Mouse (Mus musculus): ENCODE measurements around the gene Trpm1. TPM values are rescaled to one million over a fixed set of nuclear protein-coding genes. Genes with fewer than 3 reads are reported as not detected.

Gene Trpm1
- polyA plus RNA-seq, 1 experiment: 2.4 TPM

GRCm38 (mm10) chr7:64161990-64162389, 8.4 kb downstream of the Trpm1 start:
- Histone ChIP-seq H3K27me3 (ENCODE audit: control insufficient read depth, insufficient read depth, low read length, poor library complexity, severe bottlenecking) (no peaks in the 10 kb centered on the region), H3K27ac (ENCODE audit: insufficient read depth, low read length) (no peak overlapping the region), H3K36me3 (ENCODE audit: control insufficient read depth, insufficient read depth, low read length, poor library complexity, severe bottlenecking) (no peaks in the 10 kb centered on the region), H3K9ac (ENCODE audit: low read depth, poor library complexity, severe bottlenecking) (no peak overlapping the region), H3K9me3 (replicated peaks; ENCODE audit: control insufficient read depth, insufficient read depth, low read length, poor library complexity, severe bottlenecking) (no peaks in the 10 kb centered on the region), H3K4me1 (ENCODE audit: control insufficient read depth, insufficient read depth, low read length) (peaks cover 2% of the 10 kb centered on the region), H3K4me3 (ENCODE audit: low read depth, low read length) (no peak overlapping the region)
- TF ChIP-seq EP300 (IDR thresholded peaks at IDR 0.05; ENCODE audit: insufficient read depth, low read depth, low read length) (no peak), POLR2A (IDR thresholded peaks at IDR 0.05; ENCODE audit: insufficient read depth, low read length) (no peak), CTCF (IDR thresholded peaks at IDR 0.05; ENCODE audit: low read depth, low read length) (no peak)

- peaks cover 2% of the 10 kb centered on the region for H3K4me1 ChIP-seq (ENCODE audit: control insufficient read depth, insufficient read depth, low read length)
- no peaks in the 10 kb centered on the region for H3K27me3 ChIP-seq (ENCODE audit: control insufficient read depth, insufficient read depth, low read length, poor library complexity, severe bottlenecking)
- H3K27ac ChIP-seq (ENCODE audit: insufficient read depth, low read length): no peak overlapping the region
- no peak overlapping the region for H3K4me3 ChIP-seq (ENCODE audit: low read depth, low read length)
- TF ChIP-seq CTCF (IDR thresholded peaks at IDR 0.05; ENCODE audit: low read depth, low read length): no peak
- TF ChIP-seq EP300 (IDR thresholded peaks at IDR 0.05; ENCODE audit: insufficient read depth, low read depth, low read length): no peak
- no peak for TF ChIP-seq POLR2A (IDR thresholded peaks at IDR 0.05; ENCODE audit: insufficient read depth, low read length)
- H3K36me3 ChIP-seq (ENCODE audit: control insufficient read depth, insufficient read depth, low read length, poor library complexity, severe bottlenecking): no peaks in the 10 kb centered on the region
- no peak overlapping the region for H3K9ac ChIP-seq (ENCODE audit: low read depth, poor library complexity, severe bottlenecking)
- H3K9me3 ChIP-seq (replicated peaks; ENCODE audit: control insufficient read depth, insufficient read depth, low read length, poor library complexity, severe bottlenecking): no peaks in the 10 kb centered on the region
Observed at GRCm38 (mm10) chr7:64163086-64163485, 9.5 kb downstream of the Trpm1 start.

- Histone ChIP-seq H3K36me3 (ENCODE audit: control insufficient read depth, insufficient read depth, low read length, poor library complexity, severe bottlenecking) (no peaks in the 10 kb centered on the region), H3K4me1 (ENCODE audit: control insufficient read depth, insufficient read depth, low read length) (peaks cover 2% of the 10 kb centered on the region), H3K27ac (ENCODE audit: insufficient read depth, low read length) (no peak overlapping the region), H3K27me3 (ENCODE audit: control insufficient read depth, insufficient read depth, low read length, poor library complexity, severe bottlenecking) (no peaks in the 10 kb centered on the region), H3K4me3 (ENCODE audit: low read depth, low read length) (no peak overlapping the region), H3K9ac (ENCODE audit: low read depth, poor library complexity, severe bottlenecking) (no peak overlapping the region), H3K9me3 (replicated peaks; ENCODE audit: control insufficient read depth, insufficient read depth, low read length, poor library complexity, severe bottlenecking) (no peaks in the 10 kb centered on the region)
- TF ChIP-seq POLR2A (IDR thresholded peaks at IDR 0.05; ENCODE audit: insufficient read depth, low read length): no peak
- no peak for TF ChIP-seq EP300 (IDR thresholded peaks at IDR 0.05; ENCODE audit: insufficient read depth, low read depth, low read length)
- no peak for TF ChIP-seq CTCF (IDR thresholded peaks at IDR 0.05; ENCODE audit: low read depth, low read length)
Observed at GRCm38 (mm10) chr7:64163890-64164289, 10.3 kb downstream of the Trpm1 start.

DNA sequence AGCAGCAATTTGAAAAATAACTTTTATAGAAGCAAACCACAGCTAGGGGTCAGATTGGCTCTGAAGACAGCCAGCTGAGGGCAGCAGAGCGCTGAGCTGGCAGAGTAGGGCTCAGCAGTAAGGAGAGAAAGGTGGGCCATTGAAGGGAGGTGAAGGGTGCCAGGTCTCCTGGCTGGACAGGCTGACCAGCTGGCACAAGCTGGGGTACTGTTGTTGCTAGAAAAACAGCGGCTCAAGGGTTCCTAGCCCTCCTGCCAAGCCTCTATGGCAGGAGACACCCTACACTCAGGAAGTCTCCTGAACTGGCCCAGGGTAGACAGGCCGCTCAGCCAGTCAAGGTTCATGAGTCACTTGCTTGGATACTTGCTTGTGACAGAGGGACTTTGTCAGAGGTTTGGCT, 11.4 kb downstream of the Trpm1 start:
- Histone ChIP-seq H3K27ac (ENCODE audit: insufficient read depth, low read length) (no peak overlapping the region), H3K36me3 (ENCODE audit: control insufficient read depth, insufficient read depth, low read length, poor library complexity, severe bottlenecking) (no peaks in the 10 kb centered on the region), H3K9me3 (replicated peaks; ENCODE audit: control insufficient read depth, insufficient read depth, low read length, poor library complexity, severe bottlenecking) (no peaks in the 10 kb centered on the region), H3K4me1 (ENCODE audit: control insufficient read depth, insufficient read depth, low read length) (no peaks in the 10 kb centered on the region), H3K4me3 (ENCODE audit: low read depth, low read length) (no peak overlapping the region), H3K27me3 (ENCODE audit: control insufficient read depth, insufficient read depth, low read length, poor library complexity, severe bottlenecking) (no peaks in the 10 kb centered on the region), H3K9ac (ENCODE audit: low read depth, poor library complexity, severe bottlenecking) (no peak overlapping the region)
- TF ChIP-seq POLR2A (IDR thresholded peaks at IDR 0.05; ENCODE audit: insufficient read depth, low read length): no peak
- peak; percentile 78 for TF ChIP-seq CTCF (IDR thresholded peaks at IDR 0.05; ENCODE audit: low read depth, low read length)

GRCm38 (mm10) chr7:64166025-64166424, 12.4 kb downstream of the Trpm1 start:
- Histone ChIP-seq H3K4me1 (ENCODE audit: control insufficient read depth, insufficient read depth, low read length) (no peaks in the 10 kb centered on the region), H3K9me3 (replicated peaks; ENCODE audit: control insufficient read depth, insufficient read depth, low read length, poor library complexity, severe bottlenecking) (no peaks in the 10 kb centered on the region), H3K27ac (ENCODE audit: insufficient read depth, low read length) (no peak overlapping the region), H3K36me3 (ENCODE audit: control insufficient read depth, insufficient read depth, low read length, poor library complexity, severe bottlenecking) (no peaks in the 10 kb centered on the region), H3K4me3 (ENCODE audit: low read depth, low read length) (no peak overlapping the region), H3K27me3 (ENCODE audit: control insufficient read depth, insufficient read depth, low read length, poor library complexity, severe bottlenecking) (no peaks in the 10 kb centered on the region), H3K9ac (ENCODE audit: low read depth, poor library complexity, severe bottlenecking) (no peak overlapping the region)
- TF ChIP-seq CTCF (IDR thresholded peaks at IDR 0.05; ENCODE audit: low read depth, low read length) (no peak), POLR2A (IDR thresholded peaks at IDR 0.05; ENCODE audit: insufficient read depth, low read length) (no peak), EP300 (IDR thresholded peaks at IDR 0.05; ENCODE audit: insufficient read depth, low read depth, low read length) (no peak)

DNA sequence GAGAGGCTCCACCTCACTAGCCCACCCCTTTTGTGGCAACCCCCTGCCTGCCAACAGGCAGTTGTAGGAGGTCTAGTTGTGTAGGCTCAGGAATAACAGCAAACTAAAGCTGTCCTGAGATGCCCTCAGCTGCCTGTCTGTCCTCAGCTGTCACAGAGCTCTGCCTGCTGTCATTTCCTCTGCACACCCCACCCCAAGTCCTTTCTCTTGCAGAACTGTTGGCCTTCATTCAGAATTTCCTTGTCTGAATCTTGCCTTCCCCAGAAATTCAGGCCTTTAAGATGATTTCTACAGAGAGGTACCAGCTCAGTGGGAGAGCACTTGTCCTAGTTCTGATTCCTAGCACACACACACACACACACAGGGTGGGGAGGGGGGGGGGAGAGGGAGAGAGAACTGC, 13.1 kb downstream of the Trpm1 start:
- no peaks in the 10 kb centered on the region for H3K36me3 ChIP-seq (ENCODE audit: control insufficient read depth, insufficient read depth, low read length, poor library complexity, severe bottlenecking)
- TF ChIP-seq CTCF (IDR thresholded peaks at IDR 0.05; ENCODE audit: low read depth, low read length) (no peak), POLR2A (IDR thresholded peaks at IDR 0.05; ENCODE audit: insufficient read depth, low read length) (no peak), EP300 (IDR thresholded peaks at IDR 0.05; ENCODE audit: insufficient read depth, low read depth, low read length) (no peak)
- no peak overlapping the region for H3K27ac ChIP-seq (ENCODE audit: insufficient read depth, low read length)
- no peak overlapping the region for H3K9ac ChIP-seq (ENCODE audit: low read depth, poor library complexity, severe bottlenecking)
- H3K4me1 ChIP-seq (ENCODE audit: control insufficient read depth, insufficient read depth, low read length): no peaks in the 10 kb centered on the region
- no peaks in the 10 kb centered on the region for H3K27me3 ChIP-seq (ENCODE audit: control insufficient read depth, insufficient read depth, low read length, poor library complexity, severe bottlenecking)
- no peak overlapping the region for H3K4me3 ChIP-seq (ENCODE audit: low read depth, low read length)
- H3K9me3 ChIP-seq (replicated peaks; ENCODE audit: control insufficient read depth, insufficient read depth, low read length, poor library complexity, severe bottlenecking): no peaks in the 10 kb centered on the region
